Mouse (Mus musculus): ENCODE data around the gene Tmem190. TPM values are rescaled to one million over a fixed set of nuclear protein-coding genes. Genes with fewer than 3 reads are reported as not detected.

Gene Tmem190
- polyA plus RNA-seq, 1 experiment from 2014 or later = not detected

- H3K9me3 ChIP-seq (ENCODE audit: control insufficient read depth, low read length) = no peaks in the 10 kb centered on the region
- 58% methylated on average over 4 of the region's 4 CpGs for WGBS
- no peak for ATAC-seq
- H3K4me2 ChIP-seq (ENCODE audit: low read length) = no peak overlapping the region
- peaks cover 5% of the 10 kb centered on the region; the same call in 1 of the 2 replicates for H3K36me3 ChIP-seq (ENCODE audit: control insufficient read depth, insufficient read depth)
- no peaks in the 10 kb centered on the region for H3K27me3 ChIP-seq (replicated peaks; ENCODE audit: control insufficient read depth, insufficient read depth, low read length)
- no peaks in the 10 kb centered on the region for H3K4me1 ChIP-seq (replicated peaks; ENCODE audit: control insufficient read depth, insufficient read depth, low read length)
- no peak overlapping the region for H3K4me3 ChIP-seq (replicated peaks; ENCODE audit: low read length)
- H3K27ac ChIP-seq (ENCODE audit: low read length) = no peak overlapping the region
- no peak overlapping the region for H3K9ac ChIP-seq (replicated peaks; ENCODE audit: low read depth, low read length)
These were observed 42.6 kb downstream of the Tmem190 start for GRCm38 (mm10) chr7:4825365-4825764.

GRCm38 (mm10) chr7:4830476-4830875 is 47.7 kb downstream of the Tmem190 start:
- no peak overlapping the region for H3K9ac ChIP-seq (replicated peaks; ENCODE audit: low read depth, low read length)
- H3K9me3 ChIP-seq (ENCODE audit: control insufficient read depth, low read length) = no peaks in the 10 kb centered on the region
- H3K4me3 ChIP-seq (replicated peaks; ENCODE audit: low read length) = no peak overlapping the region
- peaks cover 5% of the 10 kb centered on the region; the same call in 1 of the 2 replicates for H3K36me3 ChIP-seq (ENCODE audit: control insufficient read depth, insufficient read depth)
- no peaks in the 10 kb centered on the region for H3K4me1 ChIP-seq (replicated peaks; ENCODE audit: control insufficient read depth, insufficient read depth, low read length)
- H3K27me3 ChIP-seq (replicated peaks; ENCODE audit: control insufficient read depth, insufficient read depth, low read length) = no peaks in the 10 kb centered on the region
- no peak overlapping the region for H3K27ac ChIP-seq (ENCODE audit: low read length)
- ATAC-seq = no peak
- H3K4me2 ChIP-seq (ENCODE audit: low read length) = no peak overlapping the region
- 12% methylated on average over 12 of the region's 12 CpGs for WGBS

Other genes with a start within 250 kb of the Tmem190 start
- 176 and 222 TPM in 2 replicates for gene Syt5, start 235.4 kb upstream of the Tmem190 start, polyA plus RNA-seq (2015; fragmentation: Nextera tagmentation; extraction: Ambion mirVana)
- 0.63 and 0.70 TPM in 2 replicates for gene Ptprh, start 178.9 kb upstream of the Tmem190 start, polyA plus RNA-seq (2015; fragmentation: Nextera tagmentation; extraction: Ambion mirVana)
- gene Tmem86b, start 151.5 kb upstream of the Tmem190 start, polyA plus RNA-seq (2015; fragmentation: Nextera tagmentation; extraction: Ambion mirVana) = 2.0 and 2.9 TPM in 2 replicates
- gene Ppp6r1, start 123.9 kb upstream of the Tmem190 start, polyA plus RNA-seq (2015; fragmentation: Nextera tagmentation; extraction: Ambion mirVana) = 7.6 and 7.8 TPM in 2 replicates
- gene Hspbp1, start 97.9 kb upstream of the Tmem190 start, polyA plus RNA-seq (2015; fragmentation: Nextera tagmentation; extraction: Ambion mirVana) = 136 and 156 TPM in 2 replicates
- 5.9 and 7.9 TPM in 2 replicates for gene Brsk1, start 92.3 kb upstream of the Tmem190 start, polyA plus RNA-seq (2015; fragmentation: Nextera tagmentation; extraction: Ambion mirVana)
- gene Tmem150b, start 57.7 kb upstream of the Tmem190 start, polyA plus RNA-seq (2015; fragmentation: Nextera tagmentation; extraction: Ambion mirVana) = 0.11 and 0.33 TPM in 2 replicates
- 60.0 and 66.9 TPM in 2 replicates for gene Kmt5c, start 42.8 kb upstream of the Tmem190 start, polyA plus RNA-seq (2015; fragmentation: Nextera tagmentation; extraction: Ambion mirVana)
- gene Cox6b2, start 29.8 kb upstream of the Tmem190 start, polyA plus RNA-seq (2015; fragmentation: Nextera tagmentation; extraction: Ambion mirVana) = 6.6 and 12.1 TPM in 2 replicates
- not detected in 2 replicates for gene Fam71e2, start 11.6 kb upstream of the Tmem190 start, polyA plus RNA-seq (2015; fragmentation: Nextera tagmentation; extraction: Ambion mirVana)
- 0.53 and 1.1 TPM in 2 replicates for gene Il11, start 78 bp upstream of the Tmem190 start, polyA plus RNA-seq (2015; fragmentation: Nextera tagmentation; extraction: Ambion mirVana)
- 3.3 and 4.1 TPM in 2 replicates for gene Tmem238, start 6.7 kb downstream of the Tmem190 start, polyA plus RNA-seq (2015; fragmentation: Nextera tagmentation; extraction: Ambion mirVana)
- 173 and 179 TPM in 2 replicates for gene Rpl28, start 9.9 kb downstream of the Tmem190 start, polyA plus RNA-seq (2015; fragmentation: Nextera tagmentation; extraction: Ambion mirVana)
- gene Ube2s, start 29.7 kb downstream of the Tmem190 start, polyA plus RNA-seq (2015; fragmentation: Nextera tagmentation; extraction: Ambion mirVana) = 291 and 311 TPM in 2 replicates
- gene Shisa7, start 61.8 kb downstream of the Tmem190 start, polyA plus RNA-seq (2015; fragmentation: Nextera tagmentation; extraction: Ambion mirVana) = 8.7 and 13.2 TPM in 2 replicates
- gene Isoc2b, start 87.3 kb downstream of the Tmem190 start, polyA plus RNA-seq (2015; fragmentation: Nextera tagmentation; extraction: Ambion mirVana) = 3.2 and 4.3 TPM in 2 replicates
- gene Isoc2a, start 94.2 kb downstream of the Tmem190 start, polyA plus RNA-seq (2015; fragmentation: Nextera tagmentation; extraction: Ambion mirVana) = 0.52 and 0.92 TPM in 2 replicates
- 0.25 and 0.60 TPM in 2 replicates for gene Gm36210, start 123.6 kb downstream of the Tmem190 start, polyA plus RNA-seq (2015; fragmentation: Nextera tagmentation; extraction: Ambion mirVana)
- 3.4 and 3.9 TPM in 2 replicates for gene Zfp628, start 132.3 kb downstream of the Tmem190 start, polyA plus RNA-seq (2015; fragmentation: Nextera tagmentation; extraction: Ambion mirVana)
- 32.0 and 38.3 TPM in 2 replicates for gene Nat14, start 139.1 kb downstream of the Tmem190 start, polyA plus RNA-seq (2015; fragmentation: Nextera tagmentation; extraction: Ambion mirVana)
- 0.34 and 0.39 TPM in 2 replicates for gene Ssc5d, start 142.8 kb downstream of the Tmem190 start, polyA plus RNA-seq (2015; fragmentation: Nextera tagmentation; extraction: Ambion mirVana)
- not detected in 2 replicates for gene Sbk2, start 181.5 kb downstream of the Tmem190 start, polyA plus RNA-seq (2015; fragmentation: Nextera tagmentation; extraction: Ambion mirVana)
- 0.84 and 0.91 TPM in 2 replicates for gene Sbk3, start 188.2 kb downstream of the Tmem190 start, polyA plus RNA-seq (2015; fragmentation: Nextera tagmentation; extraction: Ambion mirVana)
- gene Zfp579, start 213.2 kb downstream of the Tmem190 start, polyA plus RNA-seq (2015; fragmentation: Nextera tagmentation; extraction: Ambion mirVana) = 58.4 and 62.2 TPM in 2 replicates
- 10.3 and 11.3 TPM in 2 replicates for gene Zfp524, start 231.5 kb downstream of the Tmem190 start, polyA plus RNA-seq (2015; fragmentation: Nextera tagmentation; extraction: Ambion mirVana)
- 43.7 and 46.1 TPM in 2 replicates for gene Fiz1, start 231.8 kb downstream of the Tmem190 start, polyA plus RNA-seq (2015; fragmentation: Nextera tagmentation; extraction: Ambion mirVana)
- gene Gm44973, start 232.6 kb downstream of the Tmem190 start, polyA plus RNA-seq (2015; fragmentation: Nextera tagmentation; extraction: Ambion mirVana) = 0.91 TPM in 1 of 2 replicates, not detected in the other
- 5.9 and 6.5 TPM in 2 replicates for gene Zfp865, start 237.4 kb downstream of the Tmem190 start, polyA plus RNA-seq (2015; fragmentation: Nextera tagmentation; extraction: Ambion mirVana)
- 50.5 and 59.1 TPM in 2 replicates for gene Ccdc106, start 237.6 kb downstream of the Tmem190 start, polyA plus RNA-seq (2015; fragmentation: Nextera tagmentation; extraction: Ambion mirVana)

Measured in forebrain, embryonic 16.5 days (tissue).